Mouse (Mus musculus) frontal cortex, adult 2 months (tissue): ENCODE data around the gene Tnip1. TPM values are rescaled to one million over a fixed set of nuclear protein-coding genes. Genes with fewer than 3 reads are reported as not detected.
A peak's percentile ranks its signal among the peaks of the same experiment; 100 is the strongest.

Experiments used
- DNase-seq, 2 experiments: peaks; one replicate each; pipeline ENCODE4 v3.0.0; 2022; ENCODE audit warnings: low spot score in 1 of 2; ENCODE audit errors: extremely low spot score in 1 of 2
- polyA plus RNA-seq: library from polyadenylated mRNA; depleted of rRNA; stranded (reverse); fragments of >200 nt; gene quantifications from 2 replicates; pipeline ENCODE4 v1.2.3, GENCODE M21; 2012

Gene Tnip1
- polyA plus RNA-seq, 1 experiment: 21.9 TPM

DNA sequence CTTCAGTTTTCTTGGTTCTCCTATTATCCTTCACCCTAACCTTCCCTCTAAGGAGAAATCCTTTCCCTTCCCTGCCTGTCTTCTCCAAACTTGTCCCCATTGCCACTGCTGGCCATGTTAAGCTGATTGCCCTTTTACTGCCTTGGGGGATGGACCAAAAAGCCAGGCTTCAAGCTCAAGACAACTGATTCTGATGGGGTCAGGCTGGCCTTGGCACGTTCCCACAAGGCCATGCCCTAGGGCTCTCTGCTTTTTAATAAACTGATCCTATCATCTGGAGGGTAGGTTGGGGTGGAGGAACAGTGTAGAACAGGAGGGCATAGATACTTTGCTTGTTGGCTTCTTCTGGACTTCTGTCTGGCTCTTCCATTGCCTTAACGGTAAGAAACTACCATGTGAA is 77.3 kb downstream of the Tnip1 start:
- DNase-seq: no peak

- no peak for DNase-seq
These were observed 77.8 kb downstream of the Tnip1 start for GRCm38 (mm10) chr11:54884937-54885336.

DNA sequence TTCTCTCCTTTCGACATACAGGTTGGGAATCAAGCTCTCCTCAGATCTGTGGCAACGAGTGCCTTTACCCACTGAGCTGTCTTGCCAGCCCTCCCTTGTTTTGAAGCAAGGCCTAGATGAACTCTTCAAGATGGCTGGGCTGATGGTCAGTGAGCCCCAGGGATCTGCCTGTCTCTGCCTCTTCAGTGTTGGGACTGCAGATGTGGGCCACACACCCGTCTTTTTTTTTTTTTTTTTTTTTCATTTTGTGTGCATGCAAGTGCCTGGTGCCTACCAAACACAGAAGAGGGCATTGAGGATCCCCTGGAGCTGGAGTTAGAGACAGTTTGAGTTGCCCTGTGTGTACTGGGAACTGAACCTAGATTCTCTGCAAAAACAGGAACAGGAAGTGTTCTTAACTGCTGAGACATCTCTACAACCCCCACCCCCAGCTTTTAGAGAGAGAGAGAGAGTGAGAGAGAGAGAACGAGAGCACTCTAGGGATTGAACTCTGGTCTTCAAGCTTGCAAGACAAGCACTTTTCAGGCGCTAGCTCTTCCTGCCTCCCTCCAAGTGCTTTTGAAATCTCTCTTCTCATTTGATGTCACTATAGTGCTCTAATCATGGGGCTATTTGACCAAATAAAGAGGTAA is 78.4 kb downstream of the Tnip1 start:
- no peak for DNase-seq

GRCm38 (mm10) chr11:54882671-54883070 is 80.0 kb downstream of the Tnip1 start:
- no peak for DNase-seq

DNA sequence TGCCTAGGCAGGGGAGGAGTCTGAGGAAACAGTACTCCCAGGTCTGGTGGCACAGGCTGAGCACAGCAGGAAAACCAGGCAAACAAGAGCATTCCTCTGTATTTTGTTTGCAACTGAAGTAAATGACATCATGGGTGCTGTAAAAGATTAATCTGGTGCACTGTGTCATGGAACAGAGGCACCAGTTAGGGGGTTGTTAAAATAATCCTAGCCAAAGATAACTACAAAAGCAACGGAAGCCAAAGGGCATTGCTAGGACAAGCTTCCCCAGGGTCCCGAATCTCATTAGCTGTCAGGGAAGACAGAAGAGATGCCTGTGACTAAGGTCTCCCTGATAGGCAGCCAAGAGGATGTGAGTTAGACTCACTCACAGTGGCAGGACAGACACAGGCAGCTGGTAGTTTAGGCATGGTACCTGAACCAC is 81.7 kb downstream of the Tnip1 start:
- no peak for DNase-seq

GRCm38 (mm10) chr11:54879922-54880321 is 82.8 kb downstream of the Tnip1 start:
- DNase-seq: no peak

DNA sequence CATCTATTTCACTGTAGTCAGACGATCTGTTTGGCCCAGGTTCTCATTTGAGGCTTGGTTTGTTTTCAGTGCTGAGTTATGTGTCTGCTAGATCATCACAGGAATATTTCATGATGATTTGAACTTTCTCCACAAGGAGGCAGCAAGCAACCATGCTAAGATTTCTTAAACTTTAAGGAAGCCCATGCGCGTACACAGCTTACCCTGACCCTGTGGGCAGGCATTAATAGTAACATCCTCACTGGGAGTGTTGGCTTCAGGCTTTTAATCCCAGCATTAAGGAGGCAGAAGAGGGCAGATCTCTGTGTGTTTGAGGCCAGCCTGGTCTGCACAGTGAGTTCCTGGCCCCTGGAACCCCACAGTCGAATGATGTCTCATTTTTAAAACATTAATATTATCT is 83.3 kb downstream of the Tnip1 start:
- peak in 1 of 2 experiments; percentile 84 for DNase-seq

- no peak for DNase-seq
These were observed 83.8 kb downstream of the Tnip1 start for GRCm38 (mm10) chr11:54878893-54879292.

GRCm38 (mm10) chr11:54876031-54876430 is 86.7 kb downstream of the Tnip1 start:
- no peak for DNase-seq

DNA sequence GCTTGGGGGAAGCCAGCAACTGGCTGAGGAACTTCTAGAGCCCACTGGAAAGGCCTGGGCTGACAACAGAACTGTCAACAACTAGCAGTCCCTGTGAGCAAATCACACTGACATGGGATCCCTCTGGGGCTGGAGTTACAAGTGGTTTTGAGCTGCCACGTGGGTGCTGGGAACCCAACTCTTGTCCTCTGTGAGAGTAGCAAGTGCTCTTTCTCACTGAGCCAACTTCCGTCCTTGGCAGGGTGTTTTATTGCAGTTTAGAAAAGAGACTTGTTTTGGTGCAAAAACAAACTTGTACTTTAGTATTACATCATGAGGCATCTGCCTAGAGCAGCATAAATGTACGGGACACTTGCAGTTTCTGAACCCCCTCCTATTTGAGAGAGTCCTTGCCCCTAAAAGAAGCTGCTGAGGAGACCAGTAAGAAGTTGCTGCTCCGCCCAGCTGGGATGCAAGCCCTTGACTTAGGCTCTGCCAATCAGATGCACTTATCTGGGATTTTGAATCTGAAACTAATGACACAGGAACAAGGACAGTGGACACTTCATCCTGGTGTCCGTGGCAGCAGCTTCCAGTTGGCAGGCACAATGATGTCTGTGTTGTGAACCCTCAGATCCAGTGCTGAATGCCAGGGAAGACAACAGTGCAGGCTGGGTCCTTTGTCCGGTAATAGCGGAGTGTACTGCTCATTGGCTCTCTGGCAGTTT is 90.7 kb downstream of the Tnip1 start:
- no peak for DNase-seq

GRCm38 (mm10) chr11:54869318-54869717 is 93.4 kb downstream of the Tnip1 start:
- DNase-seq: no peak

DNA sequence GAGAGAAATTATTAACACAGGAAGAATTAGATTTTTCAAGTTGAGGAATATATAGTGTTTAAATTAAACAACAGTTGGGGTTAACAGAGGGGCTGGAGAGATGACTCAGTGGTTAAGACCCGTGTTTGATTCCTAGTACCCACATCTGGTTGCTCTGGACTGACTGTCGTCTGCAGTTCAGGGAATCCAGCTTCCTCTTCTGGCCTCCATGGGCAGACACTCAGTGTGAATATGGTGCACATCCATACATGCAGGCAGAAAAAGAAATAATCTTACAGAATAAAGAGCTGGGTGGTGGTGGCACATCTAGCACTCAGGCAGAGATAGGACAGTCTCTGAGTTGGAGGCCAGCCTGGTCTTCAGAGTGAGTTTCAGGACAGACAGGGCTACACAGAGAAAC is 94.3 kb downstream of the Tnip1 start:
- DNase-seq: no peak

GRCm38 (mm10) chr11:54867903-54868434 is 94.7 kb downstream of the Tnip1 start:
- DNase-seq: no peak

GRCm38 (mm10) chr11:54867049-54867385 is 95.7 kb downstream of the Tnip1 start:
- DNase-seq: no peak

DNA sequence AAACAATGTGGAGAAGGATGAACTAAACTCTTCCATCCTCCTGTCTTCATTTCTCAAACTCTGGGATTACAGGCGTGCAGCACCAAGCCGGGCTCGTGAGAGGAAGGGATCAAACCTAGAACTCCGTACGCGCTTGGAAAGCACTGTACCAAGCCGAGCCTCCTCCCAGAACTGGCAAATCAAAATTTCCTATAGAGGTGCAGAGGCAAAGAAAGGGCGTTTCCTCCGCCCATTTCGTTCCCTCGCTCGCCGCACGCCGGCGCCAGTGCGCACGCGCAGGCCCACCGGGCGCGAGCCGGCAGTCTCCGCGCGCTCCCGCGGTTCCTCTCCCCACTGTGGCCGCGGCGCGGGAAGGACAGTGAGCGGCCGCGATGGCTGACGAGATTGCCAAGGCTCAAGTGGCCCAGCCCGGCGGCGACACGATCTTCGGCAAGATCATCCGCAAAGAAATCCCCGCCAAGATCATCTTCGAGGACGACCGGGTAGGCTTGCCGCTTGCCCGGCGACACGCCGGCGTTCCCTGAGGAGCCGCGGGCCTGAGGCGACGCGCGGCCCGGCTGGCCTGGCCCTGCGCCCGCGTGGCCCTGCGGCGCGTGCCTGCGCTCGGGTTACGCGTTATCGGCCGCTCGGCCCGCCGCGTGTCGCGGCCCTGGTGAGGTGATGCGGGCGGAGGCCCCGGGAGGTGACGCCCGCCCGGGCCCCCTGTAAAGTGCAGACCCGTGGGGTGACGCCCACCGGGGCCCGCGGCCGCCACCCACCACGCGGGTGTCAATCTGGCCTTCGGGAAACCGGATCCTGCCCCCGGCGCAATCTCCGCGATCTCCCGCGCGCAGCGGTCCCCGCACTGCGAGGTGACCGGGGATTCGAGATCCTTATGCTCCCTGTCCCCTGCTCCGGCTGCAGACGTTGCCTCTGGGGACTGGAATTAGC is 96.3 kb downstream of the Tnip1 start, which contains the start of gene Hint1:
Hint1 (plus strand) TSS at position 265 of the 930 bp plus-strand sequence.
- DNase-seq: peak; percentile 80 to 95

- no peak for DNase-seq
These were observed 97.2 kb downstream of the Tnip1 start for GRCm38 (mm10) chr11:54865330-54866085.

DNA sequence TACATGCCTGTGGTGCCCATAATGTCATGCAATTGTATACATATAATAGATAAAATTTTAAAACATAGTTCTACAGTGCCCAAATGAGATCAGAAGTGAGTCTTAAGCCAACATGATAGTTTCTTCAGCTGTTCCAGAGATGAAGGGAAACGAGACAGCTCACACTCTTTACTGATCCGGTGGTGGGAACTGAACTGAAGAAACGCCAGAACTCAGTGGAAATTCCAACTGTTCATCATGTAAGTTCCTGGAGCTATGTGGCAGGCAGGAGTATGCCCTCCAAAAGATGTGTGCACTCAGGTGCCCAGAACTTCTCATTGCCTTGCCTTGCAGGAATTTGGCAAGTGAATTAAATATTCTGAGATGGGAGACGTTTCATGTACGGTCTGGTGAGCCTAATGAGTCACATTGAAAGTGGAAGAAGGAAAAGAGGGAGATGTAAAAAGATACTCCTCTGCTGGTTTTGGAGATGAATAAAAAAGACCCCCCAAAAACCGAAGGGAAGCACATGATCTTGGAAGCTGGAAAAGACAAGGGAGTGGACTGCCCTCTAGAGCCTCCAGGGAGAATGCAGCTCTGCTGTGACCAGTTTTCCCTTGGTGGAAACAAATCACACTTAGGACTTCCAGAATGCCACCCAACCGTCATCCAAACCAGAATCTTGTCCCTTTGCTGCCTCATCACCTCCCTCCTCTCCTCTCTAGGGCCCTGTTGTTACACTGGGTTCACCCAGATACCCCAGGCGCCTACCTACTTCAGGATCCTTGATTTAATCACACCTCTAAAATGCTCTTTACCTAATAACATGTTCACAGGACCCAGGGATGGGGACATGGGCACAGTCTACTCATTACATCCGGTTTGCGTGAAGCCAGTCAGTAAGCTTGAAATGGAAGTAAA is 99.8 kb downstream of the Tnip1 start:
- peak in 1 of 2 experiments; percentile 81 for DNase-seq

DNA sequence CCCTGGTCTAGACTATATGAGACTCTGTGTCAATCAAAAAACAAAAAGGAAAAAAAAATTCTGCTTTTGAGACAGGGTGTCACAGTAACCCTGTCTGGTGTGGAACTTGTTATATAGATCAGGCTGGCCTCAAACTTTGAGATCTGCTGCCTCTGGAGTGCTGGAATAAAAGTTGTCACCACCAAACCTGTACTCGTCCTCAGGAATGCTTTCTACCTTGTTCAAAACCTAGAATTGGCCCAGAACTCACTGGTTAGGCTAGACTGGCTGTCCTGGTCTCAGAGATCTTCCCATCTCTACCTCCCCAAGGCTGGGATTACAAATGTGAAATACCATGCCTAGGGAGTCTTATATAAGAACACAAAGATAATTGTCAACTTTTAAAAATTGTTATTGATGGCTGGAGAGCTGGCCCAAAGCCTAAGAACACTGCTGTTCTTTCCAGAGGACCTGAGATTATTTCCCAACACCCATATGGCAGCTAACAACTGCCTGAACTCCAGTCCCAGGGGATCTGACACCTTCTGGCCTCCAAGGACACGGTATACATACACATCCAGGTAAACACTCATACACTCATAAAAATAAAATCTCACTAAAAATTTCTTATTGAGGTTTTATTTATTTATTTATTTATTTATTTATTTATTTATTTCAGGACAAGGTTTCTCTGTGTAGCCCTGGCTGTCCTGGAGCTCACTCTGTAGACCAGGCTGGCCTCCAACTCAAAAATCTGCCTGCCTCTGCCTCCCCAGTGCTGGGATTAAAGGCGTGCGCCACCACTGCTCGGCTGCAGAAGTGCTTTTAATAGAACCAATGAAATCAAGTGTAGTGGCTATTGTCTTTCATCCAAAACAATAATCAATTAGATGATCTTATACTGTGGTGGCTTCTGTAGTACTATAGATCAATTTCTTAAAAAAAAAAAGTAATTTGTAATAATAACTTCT is 101.0 kb downstream of the Tnip1 start:
- no peak for DNase-seq
